ENCODE assay signal across 8 mouse cellular contexts in the genomic region with DNA sequence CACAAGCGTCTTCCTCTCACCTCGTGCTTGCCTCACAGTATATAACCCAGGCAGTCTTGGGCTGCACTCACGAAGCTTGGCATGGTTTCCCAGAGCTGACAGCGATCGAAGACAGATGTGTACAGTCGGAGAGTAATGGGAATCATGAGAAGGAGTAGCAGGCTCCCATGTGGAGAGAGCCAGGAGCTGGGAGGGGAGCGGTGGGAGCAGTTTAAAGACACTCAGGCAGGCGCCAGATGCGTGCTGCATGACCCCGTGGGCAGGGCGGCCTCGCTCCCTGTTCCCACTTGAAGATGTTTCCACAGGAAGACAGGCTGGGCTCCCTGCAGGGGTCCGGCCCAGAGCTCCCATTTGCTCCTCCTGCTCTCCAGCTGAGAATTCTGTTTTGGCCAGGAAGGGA. TPM values are rescaled to one million over a fixed set of nuclear protein-coding genes. Genes with fewer than 3 reads are reported as not detected.
DNase-seq lines count a peak whose midpoint lies in the region; ATAC-seq and TF ChIP-seq lines count a peak whose summit lies in the region.

No protein-coding gene starts in this region.

- DNase-seq in adrenal gland, adult 2 months = peak; percentile 60
- DNase-seq in adrenal gland, adult 18-20 months (ENCODE audit: low spot score in 2 of 2) = no peak
- DNase-seq in cerebellum, postnatal 36 days = peak; percentile 24 to 41
- DNase-seq in heart, postnatal 36 days = peak; percentile 51 to 54
- peak; percentile 86 for DNase-seq in lung, embryonic 14.5 days
- no peak for DNase-seq in B cell, adult 2 months
- DNase-seq in natural killer cell, adult 2 months (ENCODE audit: low spot score in 2 of 2) = no peak
- DNase-seq in spleen, postnatal 10 days (ENCODE audit: low spot score in 2 of 2) = no peak

- H3K27me3 ChIP-seq in lung, embryonic 14.5 days (ENCODE audit: insufficient read depth, low read length) = no peaks in the 10 kb centered on the region

- no peak overlapping the region for H3K9ac ChIP-seq in lung, embryonic 14.5 days

- H3K36me3 ChIP-seq in lung, embryonic 14.5 days (ENCODE audit: insufficient read depth) = no peaks in the 10 kb centered on the region

- H3K4me2 ChIP-seq in lung, embryonic 14.5 days = no peak overlapping the region

- intact Hi-C loops in heart, postnatal 36 days (cut with DNase I) = loop anchor here (2.0 to 5.0 kb wide), 3 partner anchors 17 to 84 kb away; no protein-coding TSS in a partner anchor

- WGBS in lung, embryonic 14.5 days = 20% methylated on average over 13 of the region's 13 CpGs

- H3K4me3 ChIP-seq in lung, embryonic 14.5 days (ENCODE audit: low read depth, low read length) = no peak overlapping the region

- ATAC-seq in lung, embryonic 14.5 days (ENCODE audit: insufficient read depth) = peak; percentile 88

- peaks cover 13% of the 10 kb centered on the region for H3K4me1 ChIP-seq in lung, embryonic 14.5 days (ENCODE audit: insufficient read depth)

- TF ChIP-seq CTCF in lung, embryonic 14.5 days (IDR thresholded peaks at IDR 0.05; ENCODE audit: low read depth) = no peak

- peak overlapping the region; percentile 40; the same call in 1 of the 2 replicates for H3K27ac ChIP-seq in lung, embryonic 14.5 days (ENCODE audit: low read depth)

- H3K9me3 ChIP-seq in lung, embryonic 14.5 days (ENCODE audit: low read depth, low read length) = no peaks in the 10 kb centered on the region

RNA-seq across cellular contexts. Expression of a gene that starts 25.2 kb away (rescaled TPM):
- 1 to 10 TPM; 2.2 to 3.2 TPM for total RNA-seq in adrenal gland, adult 2 months (2021)
- 0.82 and 1.0 TPM in 2 replicates for polyA plus RNA-seq in adrenal gland, adult 2 months (2012; rRNA removed)
- total RNA-seq in adrenal gland, adult 18-20 months (2021) = 1 to 10 TPM; 1.5 to 1.7 TPM
- total RNA-seq in heart, postnatal 36 days (2021) = 1 to 10 TPM; 3.4 to 4.5 TPM
- 4.3 and 4.7 TPM in 2 replicates for polyA plus RNA-seq in lung, embryonic 14.5 days (2014; fragmentation: Nextera tagmentation; extraction: Ambion mirVana)

Comparison
In these comparisons a context has a peak if more than half of its experiments do, and no peak if none do; other contexts are left out.
1. DNase-seq: peak in adrenal gland, adult 2 months (single experiment), cerebellum, postnatal 36 days (2 of 2), heart, postnatal 36 days (2 of 2) and lung, embryonic 14.5 days (single experiment); none in adrenal gland, adult 18-20 months (0 of 2), B cell, adult 2 months (0 of 2), natural killer cell, adult 2 months (0 of 2) and spleen, postnatal 10 days (0 of 2).